Mouse (Mus musculus) liver, embryonic 14.5 days (tissue): Measurements from ENCODE around the gene Esrrb. TPM values are rescaled to one million over a fixed set of nuclear protein-coding genes. Genes with fewer than 3 reads are reported as not detected.

Experiments used
- ATAC-seq: fragments of 200-750 bp; cut with Nextera tagmentation; 2 replicates; pipeline ENCODE4 v1.8.0; 2017; ENCODE audit warnings: moderate number of reproducible peaks, mild to moderate bottlenecking, moderate library complexity; ENCODE audit not compliant: insufficient read depth
- DNase-seq, 3 experiments: peaks; one replicate each; pipeline ENCODE4 v3.0.0-alpha.2; 2012 to 2013; ENCODE audit warnings: low read depth in 3 of 3, low spot score in 3 of 3
- H3K27ac ChIP-seq: fragments of 300-500 bp; sonication (generic); 2 replicates; pipeline ENCODE4 v1.5.1; 2014; ENCODE audit warnings: moderate library complexity, mild to moderate bottlenecking, control low read depth, inconsistent platforms
- H3K27me3 ChIP-seq: fragments of 300-500 bp; sonication (generic); 2 replicates; pipeline ENCODE4 v1.6.1; 2014; ENCODE audit warnings: mild to moderate bottlenecking, low read length, moderate library complexity; ENCODE audit not compliant: control insufficient read depth, insufficient read depth
- H3K36me3 ChIP-seq: fragments of 300-500 bp; sonication (generic); replicated peaks from 2 replicates; pipeline ENCODE4 v1.6.1; 2014; ENCODE audit warnings: low read depth; ENCODE audit not compliant: control insufficient read depth, insufficient read depth
- H3K4me1 ChIP-seq, 2 experiments: fragments of 200-500 bp in 1 of 2; fragments of 300-500 bp in 1 of 2; sonication (generic) in 1 of 2; replicated peaks; 2 replicates each; pipeline ENCODE4 v1.6.1; 2012 to 2014; ENCODE audit warnings: antibody characterized with exemption in 1 of 2, inconsistent platforms in 1 of 2, low read length in 1 of 2; ENCODE audit not compliant: control insufficient read depth in 2 of 2, insufficient read depth in 2 of 2
- H3K4me2 ChIP-seq: fragments of 300-500 bp; sonication (generic); 2 replicates; pipeline ENCODE4 v1.6.1; 2014; ENCODE audit warnings: low read depth, mild to moderate bottlenecking, control low read depth, moderate library complexity
- H3K4me3 ChIP-seq, 2 experiments: fragments of 200-500 bp in 1 of 2; fragments of 300-500 bp in 1 of 2; sonication (generic) in 1 of 2; 2 replicates each; pipeline ENCODE4 v1.5.1; 2012 to 2014; ENCODE audit warnings: low read depth in 2 of 2, low read length in 2 of 2, mild to moderate bottlenecking in 2 of 2, control low read depth in 1 of 2, inconsistent platforms in 1 of 2, moderate library complexity in 1 of 2; ENCODE audit not compliant: insufficient read depth in 1 of 2
- H3K9ac ChIP-seq: fragments of 300-500 bp; sonication (generic); replicated peaks from 2 replicates; pipeline ENCODE4 v1.6.1; 2014; ENCODE audit warnings: mild to moderate bottlenecking, control low read depth, moderate library complexity
- H3K9me3 ChIP-seq: fragments of 300-500 bp; sonication (generic); 2 replicates; pipeline ENCODE4 v1.6.1; 2016; ENCODE audit warnings: low read length, mixed read lengths; ENCODE audit not compliant: control insufficient read depth
- CTCF ChIP-seq: IDR thresholded peaks from 2 replicates; pipeline ENCODE4 v1.5.1; 2016; ENCODE audit warnings: antibody characterized with exemption, low read depth, control low read depth
- EP300 ChIP-seq: IDR thresholded peaks from 2 replicates; pipeline ENCODE4 v1.6.1; 2016; ENCODE audit warnings: antibody characterized with exemption, low read depth
- WGBS: fragments of 180-500 bp; shearing (Covaris S2); extraction: QIAGEN DNeasy Blood & Tissue Kit; methylation state at CpG from one replicate; pipeline ENCODE4 v1.1.7; 2014; ENCODE audit not compliant: insufficient replicate concordance; 5-methylcytosine and 5-hydroxymethylcytosine counted together
- polyA plus RNA-seq, 2 experiments: library from polyadenylated mRNA; depleted of rRNA in 1 of 2; stranded (reverse) in 1 of 2; unstranded in 1 of 2; fragments of >200 nt; fragmentation: Nextera tagmentation in 1 of 2; extraction: Ambion mirVana in 1 of 2; gene quantifications; 2 replicates each; pipeline versions ENCODE4 v1.2.1 to v1.2.3; 2012 to 2014

Esrrb gene
- polyA plus RNA-seq, 2 experiments, result 0.03 to 0.09 TPM

- no peak overlapping the region for H3K4me2 ChIP-seq
- WGBS, result 19% methylated on average over 8 of the region's 8 CpGs
- no peak overlapping the region for H3K4me3 ChIP-seq
- H3K9me3 ChIP-seq, result no peaks in the 10 kb centered on the region
- H3K27ac ChIP-seq, result no peak overlapping the region
- DNase-seq (no peak), ATAC-seq (no peak)
- no peaks in the 10 kb centered on the region for H3K27me3 ChIP-seq
- no peak overlapping the region for H3K9ac ChIP-seq
- H3K4me1 ChIP-seq, result no peaks in the 10 kb centered on the region
- no peak for TF ChIP-seq CTCF
- TF ChIP-seq EP300, result no peak
- no peaks in the 10 kb centered on the region for H3K36me3 ChIP-seq
These were observed 186.9 kb downstream of the Esrrb start for GRCm38 (mm10) chr12:86547808-86548207.

- TF ChIP-seq EP300 (no peak), CTCF (no peak)
- no peak for ATAC-seq
These were observed 192.1 kb downstream of the Esrrb start for GRCm38 (mm10) chr12:86553037-86553436.

GRCm38 (mm10) chr12:86556796-86557517 lies 196.0 kb downstream of the Esrrb start:
- DNase-seq (peak in 1 of 3 experiments; percentile 3), ATAC-seq (no peak)
- Histone ChIP-seq H3K4me3 (no peak overlapping the region), H3K27ac (no peak overlapping the region), H3K36me3 (no peaks in the 10 kb centered on the region), H3K4me1 (no peaks in the 10 kb centered on the region), H3K4me2 (no peak overlapping the region), H3K9me3 (no peaks in the 10 kb centered on the region), H3K27me3 (no peaks in the 10 kb centered on the region), H3K9ac (no peak overlapping the region)
- 12% methylated on average over 10 of the region's 10 CpGs for WGBS
- no peak for TF ChIP-seq EP300
- no peak for TF ChIP-seq CTCF

More at GRCm38 (mm10) chr12:86553037-86553436, 192.1 kb downstream of the Esrrb start:
- Histone ChIP-seq H3K9me3 (no peaks in the 10 kb centered on the region), H3K4me2 (no peak overlapping the region), H3K36me3 (no peaks in the 10 kb centered on the region), H3K4me1 (no peaks in the 10 kb centered on the region), H3K27ac (no peak overlapping the region), H3K4me3 (no peak overlapping the region), H3K9ac (no peak overlapping the region), H3K27me3 (no peaks in the 10 kb centered on the region)
- no peak for DNase-seq
- WGBS, result 63% methylated on average over 10 of the region's 10 CpGs

- Histone ChIP-seq H3K9me3 (no peaks in the 10 kb centered on the region), H3K27ac (no peak overlapping the region), H3K9ac (no peak overlapping the region), H3K4me3 (no peak overlapping the region), H3K36me3 (no peaks in the 10 kb centered on the region), H3K4me1 (no peaks in the 10 kb centered on the region), H3K27me3 (no peaks in the 10 kb centered on the region), H3K4me2 (no peak overlapping the region)
- 70% methylated on average over 9 of the region's 9 CpGs for WGBS
- no peak for DNase-seq
- no peak for ATAC-seq
- no peak for TF ChIP-seq EP300
These were observed 198.0 kb downstream of the Esrrb start for GRCm38 (mm10) chr12:86558889-86559288.

- H3K4me3 ChIP-seq, result no peak overlapping the region
- no peaks in the 10 kb centered on the region for H3K36me3 ChIP-seq
- no peaks in the 10 kb centered on the region for H3K27me3 ChIP-seq
- no peaks in the 10 kb centered on the region for H3K4me1 ChIP-seq
- no peak overlapping the region for H3K4me2 ChIP-seq
- no peak overlapping the region for H3K9ac ChIP-seq
- ATAC-seq (no peak), DNase-seq (no peak)
- H3K9me3 ChIP-seq, result no peaks in the 10 kb centered on the region
- 58% methylated on average over 3 of the region's 3 CpGs for WGBS
- H3K27ac ChIP-seq, result no peak overlapping the region
- no peak for TF ChIP-seq CTCF
- no peak for TF ChIP-seq EP300
These were observed 201.8 kb downstream of the Esrrb start for GRCm38 (mm10) chr12:86562705-86563104.
